Mouse (Mus musculus): Measurements from ENCODE around the gene Snupn.

The Snupn gene

GRCm38 (mm10) chr9:56950414-56951400 lies at the start of gene Snupn:
Gene Snupn, plus strand, starts transcription at chr9:56950878.
- in situ Hi-C loops (cut with MboI; ENCODE audit: unreplicated experiment in 2 of 2), result no loop called here

GRCm38 (mm10) chr9:56901187-56901586 lies 49.5 kb upstream of the Snupn start:
- in situ Hi-C loops (cut with MboI; ENCODE audit: unreplicated experiment in 2 of 2), result loop anchor here in 1 of 2 experiments (25.0 kb wide), 1 partner anchor 1111 kb away; the partner anchor contains the start of gene Cyp11a1

- in situ Hi-C loops (cut with MboI; ENCODE audit: unreplicated experiment in 2 of 2), result loop anchor here in 1 of 2 experiments (25.0 kb wide), 1 partner anchor 1109 kb away; the partner anchor contains the start of gene Cyp11a1
These were observed 47.0 kb upstream of the Snupn start for GRCm38 (mm10) chr9:56903662-56904061.

DNA sequence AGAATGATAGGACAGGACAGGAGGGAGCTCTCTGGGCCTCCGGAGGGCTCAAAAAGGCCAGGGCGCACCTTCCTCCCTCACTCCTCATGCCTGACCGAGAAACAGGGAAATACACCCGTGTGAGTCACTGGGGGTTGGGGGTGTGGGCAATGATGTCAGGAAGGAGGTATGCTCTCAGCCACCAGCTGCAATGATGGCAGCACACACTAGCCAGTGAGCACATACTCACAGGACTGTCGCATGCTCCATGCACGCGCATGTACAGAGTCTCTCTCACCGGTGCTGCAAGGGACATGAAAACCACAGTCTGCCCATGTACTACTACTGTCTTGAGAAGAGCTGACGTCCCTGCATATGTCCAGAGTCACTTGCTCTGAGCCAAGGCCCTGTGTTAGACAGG lies 43.1 kb upstream of the Snupn start:
- in situ Hi-C loops (cut with MboI; ENCODE audit: unreplicated experiment in 2 of 2), result loop anchor here in 1 of 2 experiments (25.0 kb wide), 1 partner anchor 1105 kb away; the partner anchor contains the start of gene Cyp11a1

DNA sequence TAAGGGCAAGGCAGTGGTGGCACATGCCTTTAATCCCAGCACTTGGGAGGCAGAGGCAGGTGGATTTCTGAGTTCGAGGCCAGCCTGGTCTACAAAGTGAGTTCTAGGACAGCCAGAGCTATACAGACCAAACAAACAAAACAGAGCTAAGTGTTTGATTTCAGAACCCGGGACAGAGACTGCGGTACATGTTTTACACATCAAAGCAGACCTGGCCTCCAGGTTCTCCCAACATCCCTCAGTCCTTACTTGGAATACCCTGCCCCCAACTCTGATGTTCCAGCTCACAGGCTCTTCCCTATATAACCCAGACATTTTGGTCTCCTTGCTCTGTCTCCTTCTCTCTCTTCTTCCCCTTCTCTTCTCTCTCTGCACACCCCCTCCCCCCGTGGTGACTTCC lies 40.7 kb upstream of the Snupn start:
- in situ Hi-C loops (cut with MboI; ENCODE audit: unreplicated experiment in 2 of 2), result loop anchor here in 1 of 2 experiments (25.0 kb wide), 1 partner anchor 1102 kb away; the partner anchor contains the start of gene Cyp11a1

- in situ Hi-C loops (cut with MboI; ENCODE audit: unreplicated experiment in 2 of 2), result loop anchor here in 1 of 2 experiments (25.0 kb wide), 1 partner anchor 1101 kb away; the partner anchor contains the start of gene Cyp11a1
These were observed 39.7 kb upstream of the Snupn start for GRCm38 (mm10) chr9:56911017-56911416.

- in situ Hi-C loops (cut with MboI; ENCODE audit: unreplicated experiment in 2 of 2), result loop anchor here in 1 of 2 experiments (25.0 kb wide), 1 partner anchor 1098 kb away; the partner anchor contains the start of gene Cyp11a1
These were observed 36.7 kb upstream of the Snupn start for GRCm38 (mm10) chr9:56913991-56914390.

GRCm38 (mm10) chr9:56915116-56915515 lies 35.6 kb upstream of the Snupn start:
- in situ Hi-C loops (cut with MboI; ENCODE audit: unreplicated experiment in 2 of 2), result loop anchor here in 1 of 2 experiments (25.0 kb wide), 1 partner anchor 1097 kb away; the partner anchor contains the start of gene Cyp11a1

DNA sequence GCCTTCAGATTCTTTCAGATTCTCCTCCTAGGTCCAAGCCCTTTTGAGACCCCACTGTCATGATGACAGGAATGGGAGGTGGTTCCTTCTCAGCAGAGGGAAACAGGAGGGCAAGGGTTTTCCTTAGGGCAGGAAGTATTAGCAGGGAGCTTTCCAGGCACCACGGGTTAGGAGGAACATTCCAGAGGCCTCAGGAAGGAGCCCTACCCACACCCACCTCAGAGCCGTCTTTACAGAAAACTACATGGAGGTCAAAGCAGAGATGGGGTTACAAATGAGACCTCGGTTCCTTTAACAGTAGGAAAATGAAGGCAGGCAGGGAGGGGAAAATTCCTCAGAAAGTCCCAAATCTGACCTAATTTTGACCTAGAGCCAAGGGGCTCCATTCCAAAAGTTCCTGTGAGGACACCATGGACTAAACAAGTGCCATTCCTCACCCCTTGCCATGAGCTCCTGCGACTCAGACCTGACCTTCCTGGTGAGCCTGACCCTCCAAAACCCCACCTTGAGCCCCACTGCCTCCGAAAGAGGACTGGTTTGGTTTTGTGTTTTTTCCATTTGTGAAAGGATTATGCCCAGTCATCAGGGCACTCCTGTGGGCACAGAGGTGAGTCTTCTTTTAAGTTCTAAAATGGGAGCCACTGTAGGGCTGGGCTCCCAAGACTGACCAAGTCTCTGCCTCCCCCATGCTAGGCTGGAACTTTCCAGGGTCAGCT lies 34.8 kb upstream of the Snupn start:
- in situ Hi-C loops (cut with MboI; ENCODE audit: unreplicated experiment in 2 of 2), result loop anchor here in 1 of 2 experiments (25.0 kb wide), 1 partner anchor 1096 kb away; the partner anchor contains the start of gene Cyp11a1

- in situ Hi-C loops (cut with MboI; ENCODE audit: unreplicated experiment in 2 of 2), result loop anchor here in 1 of 2 experiments (25.0 kb wide), 1 partner anchor 1095 kb away; the partner anchor contains the start of gene Cyp11a1
These were observed 33.5 kb upstream of the Snupn start for GRCm38 (mm10) chr9:56917131-56917530.

DNA sequence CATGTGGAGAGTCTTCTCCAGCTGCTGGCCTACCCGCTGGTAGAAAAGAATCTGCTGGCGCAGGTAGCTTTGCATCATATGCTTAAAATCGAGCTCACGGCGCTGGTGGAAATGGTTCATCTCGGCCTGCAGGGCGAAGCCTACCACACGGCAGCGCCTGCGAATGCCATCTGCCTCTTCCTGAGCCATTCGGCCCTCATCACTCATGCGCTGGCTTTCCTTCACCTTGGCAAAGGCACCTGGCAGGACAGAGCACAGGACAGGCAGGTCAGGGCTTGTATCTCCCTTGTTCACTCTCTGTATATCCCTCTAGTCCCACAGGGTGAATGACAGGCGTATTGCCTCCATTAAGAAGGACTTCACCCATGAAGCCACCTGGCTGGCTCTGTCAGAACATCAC lies 32.2 kb upstream of the Snupn start:
- in situ Hi-C loops (cut with MboI; ENCODE audit: unreplicated experiment in 2 of 2), result loop anchor here in 1 of 2 experiments (25.0 kb wide), 1 partner anchor 1094 kb away; the partner anchor contains the start of gene Cyp11a1

DNA sequence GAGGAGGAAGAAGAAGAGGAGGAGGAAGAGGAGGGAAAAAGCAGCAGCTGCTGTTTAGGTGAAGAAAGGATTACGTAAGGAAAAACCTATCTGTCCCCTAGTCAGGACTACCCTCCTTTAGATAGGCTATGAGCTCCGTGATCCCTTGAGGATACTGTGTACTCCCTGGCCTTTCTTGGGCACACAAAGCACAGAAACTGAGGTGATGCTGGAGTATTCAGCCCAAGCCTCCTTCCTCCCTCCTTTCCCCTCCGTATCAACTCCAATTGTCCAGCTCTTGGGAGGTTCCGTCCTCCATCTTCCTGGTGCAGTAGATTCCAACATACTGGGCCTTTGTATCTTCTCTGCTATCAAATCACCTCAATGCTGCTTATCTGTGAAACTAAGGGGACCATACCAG lies 27.9 kb upstream of the Snupn start:
- in situ Hi-C loops (cut with MboI; ENCODE audit: unreplicated experiment in 2 of 2), result loop anchor here in 1 of 2 experiments (10.0 to 25.0 kb wide), 2 partner anchors 522 to 1090 kb away; partner anchors contain the start of genes Cyp11a1 and Ppcdc

DNA sequence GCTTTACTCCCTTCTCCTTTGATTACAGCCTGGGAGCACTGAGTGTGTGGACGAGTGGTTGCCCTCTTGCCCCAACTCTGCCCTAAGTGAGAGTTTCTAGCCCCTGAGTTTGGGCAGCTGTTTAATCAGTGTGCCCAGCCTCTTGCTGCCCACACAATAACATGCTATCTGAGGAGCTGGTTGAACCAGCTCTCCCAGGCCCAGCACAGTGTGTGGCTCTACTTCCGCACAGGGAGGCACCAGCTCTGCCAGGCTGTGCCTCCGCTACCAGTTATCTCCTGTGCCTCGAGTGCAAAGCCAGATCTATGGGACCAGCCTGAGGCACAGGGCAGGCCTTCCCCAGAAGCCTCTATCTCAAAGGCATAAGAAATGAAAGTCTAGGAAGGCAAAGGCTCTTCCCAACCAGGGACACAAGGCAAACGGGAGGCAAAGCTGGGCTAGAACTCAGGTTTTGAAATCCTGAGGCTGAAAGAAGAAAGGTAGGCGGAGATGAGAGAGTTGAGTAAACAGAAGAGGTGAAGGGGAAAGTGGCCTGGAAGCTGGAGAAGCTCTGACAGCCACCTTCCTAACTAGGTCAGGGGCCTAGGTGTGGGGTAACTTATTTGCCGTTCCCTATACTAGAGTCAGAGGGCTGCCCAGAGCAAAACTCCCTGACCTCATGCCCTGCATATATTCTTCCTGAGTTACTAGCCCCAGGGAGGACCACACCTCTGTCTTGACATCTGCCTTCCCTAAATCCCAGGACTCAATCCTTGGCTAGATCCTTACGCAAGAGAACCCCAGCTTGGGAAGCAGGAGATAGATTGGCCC lies 26.6 kb upstream of the Snupn start:
- in situ Hi-C loops (cut with MboI; ENCODE audit: unreplicated experiment in 2 of 2), result loop anchor here in 1 of 2 experiments (10.0 to 25.0 kb wide), 2 partner anchors 521 to 1088 kb away; partner anchors contain the start of genes Cyp11a1 and Ppcdc

GRCm38 (mm10) chr9:56924651-56925027 lies 26.0 kb upstream of the Snupn start:
- in situ Hi-C loops (cut with MboI; ENCODE audit: unreplicated experiment in 2 of 2), result loop anchor here (5.0 to 25.0 kb wide), 4 partner anchors 208 to 1088 kb away; partner anchors contain the start of genes Cox5a (in 1 of the 2), Cyp11a1 (in 1 of the 2), Man2c1 (in 1 of the 2) and Ppcdc (in 1 of the 2)

DNA sequence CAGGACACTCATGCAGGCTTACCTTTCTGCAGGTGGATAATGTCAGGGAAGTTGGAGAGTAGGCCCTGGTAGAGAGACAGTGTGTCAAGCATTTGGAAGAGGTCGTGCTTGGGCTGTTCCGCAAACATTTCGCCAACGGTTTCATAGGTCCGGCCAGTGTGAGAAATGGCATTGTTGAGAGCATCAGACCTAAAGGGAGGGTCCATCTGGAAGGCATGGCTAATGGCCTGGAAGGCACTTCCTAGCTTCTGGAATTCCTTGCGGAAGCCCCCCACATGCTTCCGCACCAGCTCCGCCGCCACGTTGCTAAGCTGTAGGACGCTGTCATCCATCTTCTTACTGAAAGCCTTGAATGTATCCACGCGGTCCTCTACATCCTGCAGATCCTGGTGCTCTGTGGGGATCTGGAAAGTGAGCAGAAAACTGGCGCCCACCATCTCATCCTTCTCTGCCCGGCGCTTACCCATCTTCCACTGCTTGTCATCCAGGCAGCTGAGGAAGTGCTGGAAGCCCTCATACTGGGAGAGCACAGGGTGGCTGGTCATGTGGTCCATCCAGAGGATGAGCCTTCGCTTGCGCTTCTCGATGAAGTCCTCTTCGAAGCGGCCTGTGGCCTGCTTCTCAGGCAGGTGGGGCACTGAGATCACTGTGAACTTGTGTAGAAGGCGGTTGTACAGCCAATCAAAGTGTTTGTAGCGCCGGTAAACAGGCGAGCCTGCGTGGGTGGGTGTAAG lies 25.2 kb upstream of the Snupn start:
- in situ Hi-C loops (cut with MboI; ENCODE audit: unreplicated experiment in 2 of 2), result loop anchor here (5.0 to 25.0 kb wide), 3 partner anchors 207 to 587 kb away; partner anchors contain the start of genes Cox5a (in 1 of the 2), Man2c1 (in 1 of the 2), Ppcdc (in 1 of the 2) and Rpp25 (in 1 of the 2)

DNA sequence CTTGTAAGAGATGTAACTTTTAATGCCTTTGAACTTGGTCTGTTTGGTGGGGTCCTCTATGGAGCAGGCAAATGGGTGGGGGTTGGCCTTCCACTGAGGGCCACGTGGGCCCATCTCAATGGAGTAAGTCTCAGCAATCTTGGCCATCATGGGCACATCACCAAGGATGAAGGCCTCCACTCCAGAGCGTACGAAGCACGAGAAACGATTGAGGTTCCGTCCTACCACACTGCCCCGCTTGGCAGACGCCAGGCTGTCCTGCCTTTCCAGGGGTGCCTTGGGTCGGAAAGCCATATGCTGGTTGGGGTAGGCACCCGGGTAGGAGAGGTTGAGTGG lies 24.7 kb upstream of the Snupn start:
- in situ Hi-C loops (cut with MboI; ENCODE audit: unreplicated experiment in 2 of 2), result loop anchor here (5.0 to 25.0 kb wide), 3 partner anchors 206 to 586 kb away; partner anchors contain the start of genes Cox5a (in 1 of the 2), Man2c1 (in 1 of the 2), Ppcdc (in 1 of the 2) and Rpp25 (in 1 of the 2)

DNA sequence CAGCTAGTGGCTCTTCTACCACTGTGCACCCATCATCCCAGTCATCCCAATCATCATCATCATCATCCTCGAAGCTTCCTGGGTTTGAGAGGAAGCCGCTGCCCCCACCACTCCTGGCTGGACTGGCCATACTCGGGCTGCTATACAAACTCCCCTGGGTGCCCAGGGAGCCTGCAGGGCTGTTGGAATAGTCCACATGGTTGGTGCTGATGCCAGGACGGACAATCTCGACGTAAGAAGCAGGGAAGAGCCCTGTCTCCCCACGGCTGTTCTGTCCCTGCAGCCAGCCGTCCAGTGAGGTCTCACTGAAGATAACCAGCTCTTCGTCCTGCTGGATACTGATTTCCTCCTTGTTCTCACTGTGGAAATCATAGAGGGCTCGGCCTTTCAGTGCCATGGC lies 24.3 kb upstream of the Snupn start:
- in situ Hi-C loops (cut with MboI; ENCODE audit: unreplicated experiment in 2 of 2), result loop anchor here (5.0 to 25.0 kb wide), 3 partner anchors 206 to 586 kb away; partner anchors contain the start of genes Cox5a (in 1 of the 2), Man2c1 (in 1 of the 2), Ppcdc (in 1 of the 2) and Rpp25 (in 1 of the 2)
